Mouse (Mus musculus): ENCODE data around the gene Nrsn2. TPM values are rescaled to one million over a fixed set of nuclear protein-coding genes. Genes with fewer than 3 reads are reported as not detected.
A peak's percentile ranks its signal among the peaks of the same experiment; 100 is the strongest.

The Nrsn2 gene
- total RNA-seq, 2 experiments from 2014 or later, result 73.5 to 90.0 TPM

- no peak for DNase-seq (ENCODE audit: low spot score in 2 of 2)
- intact Hi-C loops (cut with DNase I), result no loop called here
These were observed 29.5 kb downstream of the Nrsn2 start for GRCm38 (mm10) chr2:152346776-152347465.

- intact Hi-C loops (cut with DNase I), result no loop called here
- no peak for DNase-seq (ENCODE audit: low spot score in 2 of 2)
These were observed 31.0 kb downstream of the Nrsn2 start for GRCm38 (mm10) chr2:152345393-152345792.

DNA sequence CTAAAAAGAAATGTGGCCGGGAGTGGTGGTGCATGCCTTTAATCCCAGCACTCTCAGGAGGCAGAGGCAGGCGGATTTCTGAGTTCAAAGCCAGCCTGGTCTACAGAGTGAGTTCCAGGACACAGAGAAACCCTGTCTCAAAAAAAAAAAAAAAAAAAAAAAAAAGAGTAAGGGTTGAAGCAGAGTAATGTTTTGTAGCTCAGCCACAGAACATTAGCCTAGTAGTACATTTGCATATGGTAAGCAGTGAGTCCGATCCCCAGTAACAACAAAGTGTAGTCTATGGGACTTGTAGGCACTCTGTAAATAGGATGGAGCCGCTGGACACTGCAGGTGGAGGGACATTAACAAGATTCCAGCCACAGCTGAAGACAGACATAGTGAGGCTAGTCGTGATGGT is 31.5 kb downstream of the Nrsn2 start:
- intact Hi-C loops (cut with DNase I), result no loop called here
- no peak for DNase-seq (ENCODE audit: low spot score in 2 of 2)

GRCm38 (mm10) chr2:152344361-152344760 is 32.1 kb downstream of the Nrsn2 start:
- no peak for DNase-seq (ENCODE audit: low spot score in 2 of 2)
- intact Hi-C loops (cut with DNase I), result no loop called here

DNA sequence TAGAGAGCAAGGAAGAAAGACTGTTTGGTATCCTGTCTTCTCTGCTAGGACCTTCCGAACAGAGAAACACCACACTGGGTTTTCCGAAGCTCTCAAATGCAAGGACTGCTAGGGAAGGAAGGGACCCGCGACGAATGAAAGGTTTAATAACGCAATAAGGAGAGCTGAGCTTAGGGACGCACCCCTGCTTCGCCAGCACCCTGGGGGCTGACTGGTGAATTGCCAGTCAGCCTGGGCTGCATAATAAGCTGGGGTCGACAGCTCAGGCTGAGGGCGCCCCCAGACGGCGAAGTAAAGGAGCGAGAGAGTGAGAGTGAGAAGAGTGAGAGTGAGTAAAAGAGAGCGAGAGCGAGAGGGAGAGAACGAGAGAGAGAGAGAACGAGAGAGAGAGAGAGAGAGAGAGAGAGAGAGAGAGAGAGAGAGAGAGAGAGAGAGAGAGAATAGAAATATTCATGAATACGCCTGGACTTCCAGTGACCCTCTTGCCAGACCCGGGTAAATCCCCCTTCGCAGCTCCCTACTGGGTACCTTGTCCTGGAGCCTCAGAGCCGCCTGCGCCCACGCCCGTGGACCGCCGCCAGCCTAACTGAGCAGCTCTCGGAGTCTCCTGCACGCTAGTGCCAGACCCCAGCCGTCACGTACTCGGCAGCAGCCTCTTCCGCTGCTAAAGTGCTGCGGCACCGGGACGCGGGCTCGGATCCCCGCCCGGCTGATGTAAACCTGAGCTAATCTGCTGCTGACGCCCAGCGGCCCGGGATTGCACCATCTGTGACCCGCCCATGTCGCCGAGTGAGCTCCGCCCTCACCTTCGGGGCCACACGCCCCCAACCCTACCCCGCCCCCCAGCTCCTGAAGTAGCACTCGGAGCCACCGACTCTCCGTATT is 32.9 kb downstream of the Nrsn2 start, which contains the start of gene Trib3:
Gene Trib3 (minus strand): TSS at position 704 of the 885 bp plus-strand sequence.
- intact Hi-C loops (cut with DNase I), result no loop called here
- DNase-seq (ENCODE audit: low spot score in 2 of 2), result peak; percentile 48 to 66

DNA sequence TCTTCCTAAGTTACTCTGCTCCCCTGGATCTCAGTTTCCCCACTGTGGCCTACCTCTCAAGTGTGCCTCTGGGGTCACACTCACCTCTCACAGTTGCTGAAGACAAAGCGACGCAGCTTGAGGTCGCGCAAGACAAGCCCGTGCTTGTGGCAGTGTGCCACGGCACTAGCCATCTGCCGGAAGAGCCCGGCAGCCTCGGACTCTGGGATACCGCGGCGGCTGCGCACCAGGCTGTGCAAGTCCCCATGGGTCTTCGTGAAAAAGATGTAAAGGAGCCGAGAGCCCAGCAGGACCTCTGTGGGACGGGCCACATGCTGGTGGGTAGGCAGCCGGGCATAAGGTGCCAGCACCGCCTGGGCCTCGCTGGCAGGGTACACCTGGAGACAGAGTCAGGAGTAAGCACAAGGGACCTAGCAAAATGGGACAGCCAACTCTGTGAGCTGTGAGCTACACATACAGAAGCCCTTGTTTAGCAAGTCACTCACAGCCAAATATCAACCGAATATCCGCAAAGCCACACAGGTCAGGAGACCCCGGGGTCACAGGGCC is 36.7 kb downstream of the Nrsn2 start:
- DNase-seq (ENCODE audit: low spot score in 2 of 2), result no peak
- intact Hi-C loops (cut with DNase I), result no loop called here

- no peak for DNase-seq (ENCODE audit: low spot score in 2 of 2)
- intact Hi-C loops (cut with DNase I), result no loop called here
These were observed 38.1 kb downstream of the Nrsn2 start for GRCm38 (mm10) chr2:152338319-152338718.

GRCm38 (mm10) chr2:152337591-152338212 is 38.7 kb downstream of the Nrsn2 start:
- intact Hi-C loops (cut with DNase I), result no loop called here
- no peak for DNase-seq (ENCODE audit: low spot score in 2 of 2)

GRCm38 (mm10) chr2:152336856-152337255 is 39.6 kb downstream of the Nrsn2 start:
- intact Hi-C loops (cut with DNase I), result no loop called here
- DNase-seq (ENCODE audit: low spot score in 2 of 2), result no peak

DNA sequence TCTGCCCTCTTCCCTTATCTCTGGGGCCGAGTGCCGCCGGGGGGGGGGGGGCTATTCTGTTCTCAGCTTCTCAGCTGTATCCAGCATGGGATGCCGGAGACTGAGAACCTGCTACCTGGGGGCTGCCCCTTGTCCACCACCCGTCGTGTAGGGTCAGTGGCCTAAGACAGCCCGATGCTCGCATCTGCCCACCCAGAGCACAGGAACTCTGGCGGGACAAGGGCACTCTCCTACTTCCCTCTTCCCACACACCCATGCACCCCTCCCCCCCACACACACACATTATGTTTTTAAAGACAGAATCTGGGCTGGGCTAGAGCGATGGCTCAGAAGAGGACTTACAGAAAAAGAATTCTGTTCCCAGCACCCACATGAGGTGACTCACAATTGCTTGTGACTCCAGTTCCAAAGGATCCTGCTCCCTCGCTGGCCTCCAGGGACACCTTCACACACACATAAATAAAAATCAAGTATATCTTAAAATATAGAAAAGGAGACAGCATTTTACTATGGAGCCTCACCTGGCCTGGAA is 41.1 kb downstream of the Nrsn2 start:
- intact Hi-C loops (cut with DNase I), result no loop called here
- peak in 1 of 2 experiments; percentile 32 for DNase-seq (ENCODE audit: low spot score in 2 of 2)

DNA sequence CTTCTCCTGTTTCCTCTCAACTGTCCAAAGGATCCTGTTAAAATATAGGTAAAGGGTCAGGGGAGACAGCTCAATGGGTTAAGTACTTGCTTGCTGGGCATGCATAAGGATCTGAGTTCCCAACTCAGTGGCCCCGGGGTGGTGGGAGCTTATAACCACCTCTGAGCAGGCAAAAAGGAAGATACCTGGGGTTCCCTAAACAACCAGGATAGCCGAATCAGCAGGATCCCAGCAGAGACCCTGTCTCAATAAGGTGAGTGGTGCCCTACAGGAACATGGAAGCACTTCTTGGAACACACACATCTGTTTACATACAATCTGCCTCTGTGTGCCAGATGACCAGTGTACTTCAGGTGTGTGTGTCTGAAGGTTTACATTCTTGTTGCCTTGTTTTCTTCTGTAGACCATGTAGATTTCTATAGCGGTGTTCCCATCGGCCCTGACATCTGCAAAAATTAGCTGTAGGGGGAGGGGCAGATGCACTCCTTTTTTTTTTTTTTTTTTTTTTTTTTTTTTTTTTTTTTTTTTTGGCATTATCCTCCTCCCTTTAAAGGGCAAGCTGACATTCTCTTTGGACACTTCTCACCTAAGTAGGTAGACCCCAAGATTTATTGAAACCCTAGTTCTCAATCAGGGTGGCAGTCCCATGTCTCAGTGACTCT is 43.0 kb downstream of the Nrsn2 start:
- DNase-seq (ENCODE audit: low spot score in 2 of 2), result no peak
- intact Hi-C loops (cut with DNase I), result no loop called here

- DNase-seq (ENCODE audit: low spot score in 2 of 2), result peak; percentile 89 to 90
- intact Hi-C loops (cut with DNase I), result no loop called here
These were observed 44.2 kb downstream of the Nrsn2 start, which contains the start of gene Rbck1 for GRCm38 (mm10) chr2:152332101-152332825. Gene Rbck1, minus strand, starts transcription at chr2:152332653.

- intact Hi-C loops (cut with DNase I), result no loop called here
These were observed 45.5 kb downstream of the Nrsn2 start for GRCm38 (mm10) chr2:152330858-152331423.

GRCm38 (mm10) chr2:152327980-152328379 is 48.5 kb downstream of the Nrsn2 start:
- DNase-seq (ENCODE audit: low spot score in 2 of 2), result no peak
- intact Hi-C loops (cut with DNase I), result no loop called here

More at GRCm38 (mm10) chr2:152330858-152331423, 45.5 kb downstream of the Nrsn2 start:
- no peak for DNase-seq (ENCODE audit: low spot score in 2 of 2)

DNA sequence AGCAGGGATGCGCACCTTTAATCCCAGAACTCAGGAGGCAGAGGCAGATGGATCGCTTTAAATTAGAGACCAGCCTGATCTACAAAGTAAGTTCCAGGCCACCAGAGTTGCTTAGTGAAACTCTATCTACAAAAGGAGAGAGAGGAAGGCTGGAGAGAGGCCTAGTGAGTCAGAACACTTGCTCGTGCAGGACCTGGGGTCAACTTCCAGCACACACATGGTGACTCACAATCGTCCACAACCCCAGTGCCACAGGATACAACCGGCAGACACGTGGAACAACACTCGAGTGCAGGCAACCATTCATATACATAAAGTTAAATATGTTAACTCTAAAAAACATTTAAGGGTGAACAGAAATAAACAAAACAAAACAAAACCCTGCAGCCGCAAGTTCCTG is 49.8 kb downstream of the Nrsn2 start:
- intact Hi-C loops (cut with DNase I), result no loop called here
- DNase-seq (ENCODE audit: low spot score in 2 of 2), result no peak

DNA sequence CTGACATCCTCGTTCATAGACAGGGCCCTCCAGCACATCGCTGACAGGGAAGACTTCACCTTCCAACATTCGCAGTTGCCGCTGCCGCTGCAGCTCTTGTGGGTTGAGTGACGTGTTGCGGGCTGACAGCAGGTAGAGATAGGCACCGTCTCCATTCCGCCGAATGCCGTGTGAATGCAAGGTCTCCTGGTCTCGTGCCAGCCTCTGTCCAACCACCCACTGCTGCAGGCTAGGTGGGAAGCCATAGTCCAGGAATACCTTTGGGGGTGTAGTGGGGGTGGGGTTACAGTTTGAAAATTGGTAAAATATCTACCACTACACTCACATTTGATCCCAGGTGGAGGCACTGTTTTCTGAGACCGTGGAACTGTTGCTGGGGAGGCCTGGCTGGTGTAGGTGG is 50.3 kb downstream of the Nrsn2 start:
- intact Hi-C loops (cut with DNase I), result no loop called here
- DNase-seq (ENCODE audit: low spot score in 2 of 2), result no peak

DNA sequence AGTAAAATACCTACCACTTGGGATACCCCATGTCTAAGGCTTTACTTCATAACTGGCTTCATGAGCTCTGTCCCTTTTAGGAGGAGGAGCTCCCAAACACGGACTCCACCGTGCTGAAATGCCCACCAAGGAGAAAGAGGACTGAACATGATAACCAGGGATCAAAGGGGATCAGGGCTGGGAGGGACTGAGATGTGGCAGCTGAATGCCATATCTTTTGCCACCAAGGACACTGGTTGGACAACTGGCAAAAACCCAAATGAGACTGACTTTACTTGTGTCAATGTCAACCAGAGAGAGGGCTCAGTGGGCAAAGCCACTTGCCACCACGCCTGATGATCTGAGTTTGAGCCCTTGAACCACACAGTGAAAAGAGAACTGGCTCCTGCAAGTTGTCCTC is 51.6 kb downstream of the Nrsn2 start:
- intact Hi-C loops (cut with DNase I), result no loop called here
- no peak for DNase-seq (ENCODE audit: low spot score in 2 of 2)

GRCm38 (mm10) chr2:152323971-152324370 is 52.5 kb downstream of the Nrsn2 start:
- intact Hi-C loops (cut with DNase I), result no loop called here
- no peak for DNase-seq (ENCODE audit: low spot score in 2 of 2)

Measured in left cerebral cortex, postnatal 25 days (tissue).